Mouse (Mus musculus) embryonic facial prominence, embryonic 11.5 days (tissue): ENCODE data around the gene Zfp710. TPM values are rescaled to one million over a fixed set of nuclear protein-coding genes. Genes with fewer than 3 reads are reported as not detected.

Experiments used
- ATAC-seq: fragments of 200-750 bp; cut with Nextera tagmentation; replicated peaks from 2 replicates; pipeline ENCODE4 v1.8.0; 2017; ENCODE audit warnings: low read depth; ENCODE audit not compliant: insufficient number of reproducible peaks, low FRiP score, low TSS enrichment
- DNase-seq: peaks from one replicate; pipeline ENCODE4 v3.0.0-alpha.2; 2015; ENCODE audit warnings: low spot score
- H3K27ac ChIP-seq: fragments of 300-500 bp; sonication (generic); replicated peaks from 2 replicates; pipeline ENCODE4 v1.5.1; 2014; ENCODE audit warnings: mild to moderate bottlenecking, low read depth, low read length, control low read depth
- H3K27me3 ChIP-seq: fragments of 300-500 bp; sonication (generic); 2 replicates; pipeline ENCODE4 v1.6.1; 2014; ENCODE audit warnings: mild to moderate bottlenecking, low read length, moderate library complexity, mixed read lengths; ENCODE audit not compliant: control insufficient read depth, insufficient read depth
- H3K36me3 ChIP-seq: fragments of 300-500 bp; sonication (generic); replicated peaks from 2 replicates; pipeline ENCODE4 v1.6.1; 2014; ENCODE audit warnings: low read depth, mild to moderate bottlenecking, low read length, moderate library complexity, mixed read lengths; ENCODE audit not compliant: control insufficient read depth, insufficient read depth
- H3K4me1 ChIP-seq: fragments of 300-500 bp; sonication (generic); 2 replicates; pipeline ENCODE4 v1.6.1; 2014; ENCODE audit warnings: low read length, mixed read lengths; ENCODE audit not compliant: control insufficient read depth, insufficient read depth
- H3K4me2 ChIP-seq: fragments of 300-500 bp; sonication (generic); 2 replicates; pipeline ENCODE4 v1.6.1; 2014; ENCODE audit warnings: low read depth, mild to moderate bottlenecking, control low read depth, low read length, moderate library complexity
- H3K4me3 ChIP-seq: fragments of 300-500 bp; sonication (generic); 2 replicates; pipeline ENCODE4 v1.5.1; 2014; ENCODE audit warnings: low read depth, low read length, control low read depth
- H3K9ac ChIP-seq: fragments of 300-500 bp; sonication (generic); replicated peaks from 2 replicates; pipeline ENCODE4 v1.6.1; 2014; ENCODE audit warnings: mild to moderate bottlenecking, control low read depth, low read length
- H3K9me3 ChIP-seq: fragments of 300-500 bp; sonication (generic); replicated peaks from 2 replicates; pipeline ENCODE4 v1.6.1; 2016; ENCODE audit warnings: mild to moderate bottlenecking, low read length, inconsistent platforms, mixed read lengths; ENCODE audit not compliant: control insufficient read depth
- WGBS: fragments of 180-500 bp; shearing (Covaris S2); extraction: QIAGEN DNeasy Blood & Tissue Kit; methylation state at CpG from one replicate; pipeline ENCODE4 v1.1.7; 2014; 5-methylcytosine and 5-hydroxymethylcytosine counted together
- polyA plus RNA-seq: library from polyadenylated mRNA; unstranded; fragments of >200 nt; fragmentation: Nextera tagmentation; extraction: Ambion mirVana; gene quantifications from 2 replicates; pipeline ENCODE4 v1.2.1, GENCODE M21; 2014

Gene Zfp710
- polyA plus RNA-seq, 1 experiment from 2014 or later = 16.4 TPM

GRCm38 (mm10) chr7:80138375-80138774 is 113.8 kb downstream of the Zfp710 start:
- no peak for ATAC-seq
- WGBS = 83% methylated on average over 1 of the region's 1 CpGs

GRCm38 (mm10) chr7:80140815-80141214 is 116.2 kb downstream of the Zfp710 start:
- H3K36me3 ChIP-seq = no peaks in the 10 kb centered on the region
- no peak overlapping the region for H3K4me2 ChIP-seq
- 19% methylated on average over 9 of the region's 9 CpGs for WGBS
- no peak overlapping the region for H3K27ac ChIP-seq
- H3K9ac ChIP-seq = peak overlapping the region; percentile 41
- no peaks in the 10 kb centered on the region for H3K4me1 ChIP-seq
- DNase-seq (peak; percentile 87), ATAC-seq (peak; percentile 74)
- H3K4me3 ChIP-seq = no peak overlapping the region
- H3K27me3 ChIP-seq = no peaks in the 10 kb centered on the region
- no peaks in the 10 kb centered on the region for H3K9me3 ChIP-seq

More at GRCm38 (mm10) chr7:80138375-80138774, 113.8 kb downstream of the Zfp710 start:
- Histone ChIP-seq H3K36me3 (no peaks in the 10 kb centered on the region), H3K9ac (no peak overlapping the region), H3K4me3 (no peak overlapping the region), H3K27ac (no peak overlapping the region), H3K4me1 (no peaks in the 10 kb centered on the region), H3K9me3 (no peaks in the 10 kb centered on the region), H3K4me2 (no peak overlapping the region), H3K27me3 (no peaks in the 10 kb centered on the region)
- DNase-seq = no peak

Other genes with a start within 250 kb of the Zfp710 start
- gene Mesp1, start 231.0 kb upstream of the Zfp710 start, polyA plus RNA-seq = 0.17 TPM in 1 of 2 replicates, not detected in the other
- 0.53 TPM in 1 of 2 replicates, not detected in the other for gene Mesp2, start 214.1 kb upstream of the Zfp710 start, polyA plus RNA-seq
- gene Anpep, start 163.8 kb upstream of the Zfp710 start, polyA plus RNA-seq = 7.5 and 7.9 TPM in 2 replicates
- gene Ap3s2, start 104.2 kb upstream of the Zfp710 start, polyA plus RNA-seq = 49.4 and 61.2 TPM in 2 replicates
- gene Arpin, start 89.5 kb upstream of the Zfp710 start, polyA plus RNA-seq = 20.6 and 23.1 TPM in 2 replicates
- gene Idh2, start 90.6 kb downstream of the Zfp710 start, polyA plus RNA-seq = 488 and 508 TPM in 2 replicates
- gene Sema4b, start 162.0 kb downstream of the Zfp710 start, polyA plus RNA-seq = 6.9 and 7.7 TPM in 2 replicates
- gene Cib1, start 208.0 kb downstream of the Zfp710 start, polyA plus RNA-seq = 53.7 and 59.5 TPM in 2 replicates
- gene Gdpgp1, start 208.1 kb downstream of the Zfp710 start, polyA plus RNA-seq = 2.2 and 3.9 TPM in 2 replicates
- 0.13 and 0.35 TPM in 2 replicates for gene Ttll13, start 221.6 kb downstream of the Zfp710 start, polyA plus RNA-seq
- 50.2 and 53.4 TPM in 2 replicates for gene Ngrn, start 236.4 kb downstream of the Zfp710 start, polyA plus RNA-seq
- gene Vps33b, start 244.8 kb downstream of the Zfp710 start, polyA plus RNA-seq = 7.7 and 10.1 TPM in 2 replicates